Mouse (Mus musculus) E14TG2a.4 (cell line): ENCODE results near the gene Dnmbp.

Experiments used
- CTCF ChIP-seq: conservative IDR thresholded peaks from 2 replicates; pipeline ENCODE4 v1.5.1; 2014; ENCODE audit warnings: low read length
- NANOG ChIP-seq: IDR thresholded peaks from 2 replicates; pipeline ENCODE4 v1.6.1; 2014; ENCODE audit warnings: borderline replicate concordance, low read length, mixed read lengths

- TF ChIP-seq CTCF (no peak), NANOG (no peak)
Observed at GRCm38 (mm10) chr19:43896441-43896840, 43.5 kb downstream of the Dnmbp start.
